Mouse (Mus musculus) kidney, adult 2 months (tissue): ENCODE data around the gene Usp6nl.

ENCODE experiments used
- CTCF ChIP-seq: fragments of 200-500 bp; conservative IDR thresholded peaks from 2 replicates; pipeline ENCODE4 v1.5.1; 2011; ENCODE audit warnings: low read depth, mild to moderate bottlenecking, control low read depth, low read length, moderate library complexity, mixed read lengths; ENCODE audit not compliant: insufficient read depth, insufficient read length
- POLR2A ChIP-seq: fragments of 200-500 bp; IDR thresholded peaks from one replicate; pipeline ENCODE4 v1.6.1; 2011; ENCODE audit warnings: low read depth, low read length, control low read depth

DNA sequence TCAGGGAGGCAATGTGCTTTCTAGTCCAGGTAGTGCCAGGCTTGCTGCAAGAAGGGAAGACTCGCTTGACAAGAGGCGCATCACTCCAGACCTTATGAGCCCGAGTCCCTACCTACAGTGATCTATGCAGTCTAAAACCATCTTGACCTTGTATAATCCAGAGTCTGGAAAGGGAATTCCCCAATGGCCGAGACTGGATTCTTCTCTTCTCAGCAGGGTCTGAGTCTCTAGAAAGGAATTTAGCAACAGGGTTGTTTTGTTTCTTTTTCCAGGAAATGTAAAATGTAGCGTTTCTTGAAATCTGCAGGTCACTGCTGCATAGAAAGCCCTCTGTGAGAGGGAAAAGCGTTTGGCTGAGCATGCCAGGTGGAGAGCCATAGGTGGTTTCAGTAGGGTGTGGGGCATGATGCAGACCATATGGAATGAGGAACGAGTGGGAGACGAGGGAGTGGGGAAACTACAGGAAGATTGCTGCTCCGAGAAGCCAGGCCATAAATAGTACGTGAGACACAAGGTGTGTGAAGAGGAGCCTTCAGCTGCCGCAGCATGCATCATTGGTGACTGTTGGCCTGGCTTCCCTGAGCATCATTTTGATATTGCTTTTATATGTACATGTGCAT lies 28.5 kb upstream of the Usp6nl start:
- TF ChIP-seq CTCF, result no peak
- no peak for TF ChIP-seq POLR2A
